Mouse (Mus musculus): ENCODE measurements around the gene Pkd1.

The Pkd1 gene

DNA sequence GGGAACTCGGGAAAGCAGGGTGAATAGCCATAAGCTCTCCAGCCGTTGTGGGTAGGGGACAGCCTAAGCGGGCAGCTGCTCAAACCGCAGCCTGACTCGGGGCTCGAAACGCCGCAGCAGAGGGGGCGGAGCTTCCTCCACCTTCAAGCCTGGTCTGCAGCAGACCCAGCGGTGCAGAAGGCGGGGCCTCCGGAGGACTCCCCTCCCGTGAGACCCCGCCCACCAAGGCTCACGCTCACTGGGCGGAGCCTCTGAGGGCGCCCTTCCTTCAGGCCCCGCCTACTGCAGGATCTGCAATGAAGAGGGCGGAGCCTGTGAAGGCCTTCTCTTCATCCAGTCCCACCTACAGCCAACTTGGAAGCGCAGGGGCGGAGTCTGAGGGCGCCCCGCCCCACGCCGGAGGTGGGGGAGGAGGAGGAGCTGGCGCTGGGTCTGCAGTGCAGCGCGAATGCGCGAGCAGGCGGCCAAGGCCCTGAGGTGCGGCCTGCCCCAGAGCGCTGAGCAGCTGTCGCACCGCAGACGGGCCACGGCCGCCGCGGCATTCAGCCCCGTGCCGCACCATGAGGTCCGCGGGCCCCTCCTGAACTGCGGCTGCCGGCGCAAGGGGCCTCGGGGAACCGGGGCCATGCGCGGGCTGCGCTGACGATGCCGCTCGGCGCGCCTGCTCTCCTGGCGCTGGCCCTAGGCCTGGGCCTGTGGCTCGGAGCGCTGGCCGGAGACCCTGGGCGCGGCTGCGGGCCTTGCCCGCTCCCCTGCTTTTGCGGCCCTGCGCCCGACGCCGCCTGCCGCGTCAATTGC, at the start of gene Pkd1:
Gene Pkd1, plus strand, starts transcription at position 217 of the 798 bp plus-strand sequence.
- peak; percentile 100 for DNase-seq (ENCODE audit: inconsistent ontology term)

- DNase-seq (ENCODE audit: inconsistent ontology term) = no peak
Measured at GRCm38 (mm10) chr17:24502208-24502607, 47.4 kb upstream of the Pkd1 start.

DNA sequence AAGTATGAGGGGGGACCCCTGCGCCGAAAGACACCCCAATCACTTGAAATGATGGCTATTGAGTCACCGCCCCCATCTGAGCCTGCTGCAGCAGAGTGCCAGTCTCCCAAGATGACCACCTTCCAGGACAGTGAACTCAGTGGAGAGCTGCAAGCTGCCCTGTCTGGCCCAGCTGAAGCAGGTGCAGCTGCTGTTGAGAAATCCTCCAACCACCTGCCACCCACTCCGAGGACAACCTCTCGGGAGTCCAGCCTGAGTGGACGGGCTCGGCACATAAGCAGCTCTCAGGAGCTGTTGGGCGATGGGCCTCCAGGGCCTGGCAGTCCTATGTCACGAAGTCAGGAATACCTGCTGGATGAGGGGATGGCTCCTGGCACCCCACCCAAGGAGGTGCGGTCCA, 45.5 kb upstream of the Pkd1 start:
- no peak for DNase-seq (ENCODE audit: inconsistent ontology term)

- DNase-seq (ENCODE audit: inconsistent ontology term) = no peak
Measured at GRCm38 (mm10) chr17:24505286-24505955, 44.2 kb upstream of the Pkd1 start.

- no peak for DNase-seq (ENCODE audit: inconsistent ontology term)
Measured at GRCm38 (mm10) chr17:24506332-24507070, 43.1 kb upstream of the Pkd1 start.

GRCm38 (mm10) chr17:24507129-24507664, 42.4 kb upstream of the Pkd1 start:
- no peak for DNase-seq (ENCODE audit: inconsistent ontology term)

- no peak for DNase-seq (ENCODE audit: inconsistent ontology term)
Measured at GRCm38 (mm10) chr17:24507806-24508460, 41.7 kb upstream of the Pkd1 start.

GRCm38 (mm10) chr17:24513609-24514008, 36.0 kb upstream of the Pkd1 start:
- no peak for DNase-seq (ENCODE audit: inconsistent ontology term)

- DNase-seq (ENCODE audit: inconsistent ontology term) = no peak
Measured at GRCm38 (mm10) chr17:24514270-24515257, 35.1 kb upstream of the Pkd1 start.

- DNase-seq (ENCODE audit: inconsistent ontology term) = no peak
Measured at GRCm38 (mm10) chr17:24520450-24520849, 29.2 kb upstream of the Pkd1 start.

GRCm38 (mm10) chr17:24524734-24525133, 24.9 kb upstream of the Pkd1 start:
- DNase-seq (ENCODE audit: inconsistent ontology term) = no peak

DNA sequence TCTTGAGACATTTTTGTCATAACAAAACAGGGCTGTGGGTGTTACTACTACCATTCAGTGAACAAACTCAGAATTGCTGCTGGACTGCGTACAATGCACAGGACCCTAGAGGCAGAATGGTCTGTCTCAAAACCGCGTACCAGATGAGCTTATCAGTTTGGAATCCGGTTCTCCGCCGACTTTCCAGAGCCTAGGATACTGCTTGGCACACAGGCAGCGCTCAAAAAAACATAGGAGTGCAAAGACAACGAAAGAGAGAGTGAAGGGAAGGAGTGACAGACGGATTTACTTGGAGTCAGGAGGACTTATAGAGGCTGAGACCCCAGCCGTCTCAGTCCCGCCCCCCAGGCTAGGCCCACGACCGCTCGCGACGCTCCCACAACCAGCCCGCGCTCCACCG, 22.3 kb upstream of the Pkd1 start:
- DNase-seq (ENCODE audit: inconsistent ontology term) = peak; percentile 76

GRCm38 (mm10) chr17:24527723-24528559, 21.7 kb upstream of the Pkd1 start, which contains the start of gene Traf7:
Gene Traf7 (minus strand): TSS chr17:24527938.
- DNase-seq (ENCODE audit: inconsistent ontology term) = peak; percentile 99

DNA sequence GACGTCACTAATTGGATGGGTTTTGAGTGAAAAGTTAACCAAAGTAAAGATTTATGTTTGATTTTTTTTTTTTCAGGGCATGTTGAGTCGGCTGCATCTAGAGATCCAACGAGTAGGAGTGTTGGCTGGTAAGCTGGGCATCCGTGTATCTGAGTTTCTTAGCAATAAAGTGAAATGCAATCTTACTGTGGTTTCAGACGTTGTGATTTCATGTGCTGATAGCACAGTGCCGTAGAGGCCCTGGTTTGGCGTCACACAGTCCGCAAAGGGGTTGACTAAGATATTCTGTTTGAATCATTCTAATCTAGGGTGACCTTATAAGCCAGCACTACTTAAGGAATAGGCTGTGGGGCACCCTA, 21.1 kb upstream of the Pkd1 start:
- no peak for DNase-seq (ENCODE audit: inconsistent ontology term)

GRCm38 (mm10) chr17:24529007-24529451, 20.6 kb upstream of the Pkd1 start:
- peak; percentile 60 for DNase-seq (ENCODE audit: inconsistent ontology term)

DNA sequence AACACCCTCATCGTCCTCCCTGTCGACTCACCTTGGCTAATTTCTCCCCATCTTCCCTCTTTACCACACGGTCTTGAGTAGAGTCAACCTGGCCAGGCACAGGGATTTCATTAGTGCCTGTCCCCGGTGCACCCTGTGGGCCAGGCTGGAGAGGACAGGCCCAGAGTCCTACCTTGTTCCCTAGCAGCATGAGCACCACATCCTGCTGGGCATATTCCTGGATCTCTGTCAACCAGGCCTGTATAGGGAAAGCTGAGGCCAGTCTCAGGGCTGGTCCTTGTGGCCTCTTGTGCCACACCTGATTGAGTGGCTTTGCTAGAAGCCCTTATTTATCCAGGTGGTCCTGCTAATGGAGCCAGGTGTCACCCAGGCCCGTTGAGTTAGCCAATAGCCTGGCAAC, 19.8 kb upstream of the Pkd1 start:
- no peak for DNase-seq (ENCODE audit: inconsistent ontology term)

- no peak for DNase-seq (ENCODE audit: inconsistent ontology term)
Measured at GRCm38 (mm10) chr17:24530361-24531050, 19.1 kb upstream of the Pkd1 start.

- no peak for DNase-seq (ENCODE audit: inconsistent ontology term)
Measured at GRCm38 (mm10) chr17:24531064-24531463, 18.6 kb upstream of the Pkd1 start.

DNA sequence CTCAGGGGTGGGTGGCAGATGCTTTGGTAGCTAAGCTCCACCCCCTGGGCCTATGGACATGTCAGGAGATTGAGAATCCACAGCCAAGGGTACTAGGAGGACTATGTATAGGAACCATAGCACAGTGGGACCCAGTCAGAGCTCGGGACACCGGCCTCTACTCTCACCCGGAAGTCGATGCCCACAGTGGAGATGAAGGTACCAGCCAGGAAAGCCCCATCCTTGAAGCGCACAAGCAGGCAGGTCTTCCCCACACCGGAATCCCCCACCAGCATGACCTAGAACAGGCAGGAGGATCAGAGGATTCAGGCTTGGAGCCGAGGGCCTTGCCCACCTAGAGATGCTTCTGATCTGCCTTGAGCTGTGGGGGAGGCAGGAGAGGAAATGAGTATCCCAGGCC, 17.6 kb upstream of the Pkd1 start:
- DNase-seq (ENCODE audit: inconsistent ontology term) = no peak

Measured in Muller cell, postnatal 12 days (primary cell).